Mouse (Mus musculus) liver, embryonic 11.5 days (tissue): Measurements from ENCODE around the gene Alppl2. TPM values are rescaled to one million over a fixed set of nuclear protein-coding genes. Genes with fewer than 3 reads are reported as not detected.

Experiments used
- ATAC-seq: fragments of 200-750 bp; cut with Nextera tagmentation; replicated peaks from 2 replicates; pipeline ENCODE4 v1.8.0; 2017; ENCODE audit warnings: moderate number of reproducible peaks, mild to moderate bottlenecking, moderate TSS enrichment, moderate library complexity; ENCODE audit not compliant: low FRiP score
- DNase-seq: peaks from one replicate; pipeline ENCODE4 v3.0.0-alpha.2; 2017; ENCODE audit warnings: low spot score
- H3K27ac ChIP-seq: fragments of 300-500 bp; sonication (generic); 2 replicates; pipeline ENCODE4 v1.5.1; 2014; ENCODE audit warnings: mild to moderate bottlenecking, low read depth, low read length, control low read depth
- H3K27me3 ChIP-seq: fragments of 300-500 bp; sonication (generic); replicated peaks from 2 replicates; pipeline ENCODE4 v1.6.1; 2014; ENCODE audit warnings: low read length, mixed read lengths; ENCODE audit not compliant: control insufficient read depth, insufficient read depth
- H3K36me3 ChIP-seq: fragments of 300-500 bp; sonication (generic); 2 replicates; pipeline ENCODE4 v1.6.1; 2014; ENCODE audit warnings: mild to moderate bottlenecking, low read length, moderate library complexity, mixed read lengths; ENCODE audit not compliant: control insufficient read depth, insufficient read depth
- H3K4me1 ChIP-seq: fragments of 300-500 bp; sonication (generic); replicated peaks from 2 replicates; pipeline ENCODE4 v1.6.1; 2014; ENCODE audit warnings: low read length, mixed read lengths; ENCODE audit not compliant: control insufficient read depth, insufficient read depth
- H3K4me2 ChIP-seq: fragments of 300-500 bp; sonication (generic); 2 replicates; pipeline ENCODE4 v1.6.1; 2014; ENCODE audit warnings: mild to moderate bottlenecking, control low read depth, moderate library complexity
- H3K4me3 ChIP-seq: fragments of 300-500 bp; sonication (generic); 2 replicates; pipeline ENCODE4 v1.5.1; 2014; ENCODE audit warnings: low read depth, low read length, control low read depth
- H3K9ac ChIP-seq: fragments of 300-500 bp; sonication (generic); 2 replicates; pipeline ENCODE4 v1.6.1; 2014; ENCODE audit warnings: low read depth, low read length, control low read depth
- H3K9me3 ChIP-seq: fragments of 300-500 bp; sonication (generic); 2 replicates; pipeline ENCODE4 v1.6.1; 2016; ENCODE audit warnings: low read length, inconsistent platforms, mixed read lengths; ENCODE audit not compliant: control insufficient read depth
- WGBS: fragments of 180-500 bp; shearing (Covaris S2); extraction: QIAGEN DNeasy Blood & Tissue Kit; methylation state at CpG from one replicate; pipeline ENCODE4 v1.1.7; 2014; 5-methylcytosine and 5-hydroxymethylcytosine counted together
- polyA plus RNA-seq: library from polyadenylated mRNA; unstranded; fragments of >200 nt; fragmentation: Nextera tagmentation; extraction: Ambion mirVana; gene quantifications from 2 replicates; pipeline ENCODE4 v1.2.1, GENCODE M21; 2014

Alppl2 gene
- polyA plus RNA-seq, 1 experiment from 2014 or later, result 0.14 TPM

DNA sequence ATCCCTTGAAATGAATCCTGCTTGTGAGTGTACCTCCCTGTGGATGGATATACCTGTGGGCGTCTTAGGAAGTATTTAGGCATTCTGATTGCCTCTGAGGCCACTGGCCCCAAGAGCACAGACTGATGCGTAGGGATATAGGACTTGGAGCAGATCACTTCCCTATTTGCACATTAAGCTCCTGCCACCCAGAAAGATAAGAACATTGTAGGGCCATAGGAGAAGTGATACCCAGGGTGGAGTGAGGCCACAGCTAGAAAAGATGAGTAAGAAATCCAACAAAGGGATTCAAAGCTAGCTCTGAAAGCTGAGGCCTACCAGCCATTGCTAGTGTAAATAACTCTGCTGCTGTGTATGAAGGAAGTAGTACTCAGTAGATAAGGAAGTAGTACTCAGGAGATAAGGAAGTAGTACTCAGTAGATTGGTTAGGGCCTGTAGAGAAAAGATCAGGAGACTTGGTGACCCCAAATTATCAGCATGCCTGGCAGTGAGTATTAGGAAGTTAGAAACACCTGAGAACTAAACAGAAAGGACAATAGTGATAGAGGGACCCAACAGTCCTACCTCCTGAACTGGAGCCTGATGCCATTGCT, 51.2 kb downstream of the Alppl2 start:
- H3K4me2 ChIP-seq, result no peak overlapping the region

More for the DNA sequence above, 51.2 kb downstream of the Alppl2 start:
- 63% methylated on average over 2 of the region's 2 CpGs for WGBS
- ATAC-seq, result no peak
- DNase-seq, result no peak
- peaks cover 13% of the 10 kb centered on the region for H3K4me1 ChIP-seq
- H3K9me3 ChIP-seq, result no peaks in the 10 kb centered on the region
- no peaks in the 10 kb centered on the region for H3K27me3 ChIP-seq
- H3K27ac ChIP-seq, result no peak overlapping the region
- no peak overlapping the region for H3K9ac ChIP-seq
- H3K36me3 ChIP-seq, result no peaks in the 10 kb centered on the region
- no peak overlapping the region for H3K4me3 ChIP-seq

Other genes with a start within 250 kb of the Alppl2 start
- gene Alpi, start 11.7 kb upstream of the Alppl2 start, polyA plus RNA-seq, result not detected in 2 replicates
- not detected in 2 replicates for gene Akp3, start 35.0 kb upstream of the Alppl2 start, polyA plus RNA-seq
- gene Ecel1, start 66.6 kb upstream of the Alppl2 start, polyA plus RNA-seq, result 0.18 and 0.48 TPM in 2 replicates
- not detected in 2 replicates for gene Prss56, start 93.4 kb upstream of the Alppl2 start, polyA plus RNA-seq
- gene Chrnd, start 100.7 kb upstream of the Alppl2 start, polyA plus RNA-seq, result 0.08 TPM in 1 of 2 replicates, not detected in the other
- 0.55 and 0.62 TPM in 2 replicates for gene Chrng, start 114.7 kb upstream of the Alppl2 start, polyA plus RNA-seq
- gene Eif4e2, start 124.0 kb upstream of the Alppl2 start, polyA plus RNA-seq, result 151 and 152 TPM in 2 replicates
- gene Efhd1, start 174.4 kb upstream of the Alppl2 start, polyA plus RNA-seq, result not detected in 2 replicates
- 35.1 and 40.4 TPM in 2 replicates for gene Gigyf2, start 237.1 kb upstream of the Alppl2 start, polyA plus RNA-seq